Mouse (Mus musculus): ENCODE measurements at regions not wholly inside any gene's neighbourhood (a gene's known extent, or its start where the extent isn't known, plus 50 kb on each side); places are given as distances from the start of the nearest gene placed in this dataset.

GRCm38 (mm10) chr19:52177088-52177791, 86.9 kb upstream of the Ins1 start:
- ATAC-seq (replicated peaks; ENCODE audit: insufficient number of reproducible peaks, low FRiP score, low TSS enrichment, low read depth), result no peak
- Histone ChIP-seq H3K4me3 (ENCODE audit: low read depth, low read length) (no peak overlapping the region), H3K36me3 (replicated peaks; ENCODE audit: control insufficient read depth, insufficient read depth, low read depth, low read length) (no peaks in the 10 kb centered on the region), H3K9me3 (replicated peaks; ENCODE audit: control insufficient read depth, low read length) (no peaks in the 10 kb centered on the region), H3K27ac (replicated peaks; ENCODE audit: low read depth, low read length) (no peak overlapping the region), H3K4me2 (ENCODE audit: low read depth, low read length) (no peak overlapping the region), H3K9ac (replicated peaks; ENCODE audit: low read length) (no peak overlapping the region), H3K27me3 (ENCODE audit: control insufficient read depth, insufficient read depth, low read length) (no peaks in the 10 kb centered on the region), H3K4me1 (ENCODE audit: control insufficient read depth, insufficient read depth, low read length) (no peaks in the 10 kb centered on the region)
- WGBS, result 57% methylated on average over 1 of the region's 1 CpGs
- DNase-seq (ENCODE audit: low spot score), result no peak

GRCm38 (mm10) chr19:52193813-52194212, 70.3 kb upstream of the Ins1 start:
- Histone ChIP-seq H3K9ac (replicated peaks; ENCODE audit: low read length) (no peak overlapping the region), H3K27ac (replicated peaks; ENCODE audit: low read depth, low read length) (no peak overlapping the region), H3K4me2 (ENCODE audit: low read depth, low read length) (no peak overlapping the region), H3K4me3 (ENCODE audit: low read depth, low read length) (no peak overlapping the region), H3K36me3 (replicated peaks; ENCODE audit: control insufficient read depth, insufficient read depth, low read depth, low read length) (no peaks in the 10 kb centered on the region), H3K27me3 (ENCODE audit: control insufficient read depth, insufficient read depth, low read length) (no peaks in the 10 kb centered on the region), H3K4me1 (ENCODE audit: control insufficient read depth, insufficient read depth, low read length) (no peaks in the 10 kb centered on the region), H3K9me3 (replicated peaks; ENCODE audit: control insufficient read depth, low read length) (no peaks in the 10 kb centered on the region)
- DNase-seq (ENCODE audit: low spot score), result no peak
- 85% methylated on average over 2 of the region's 2 CpGs for WGBS
- no peak for ATAC-seq (replicated peaks; ENCODE audit: insufficient number of reproducible peaks, low FRiP score, low TSS enrichment, low read depth)

DNA sequence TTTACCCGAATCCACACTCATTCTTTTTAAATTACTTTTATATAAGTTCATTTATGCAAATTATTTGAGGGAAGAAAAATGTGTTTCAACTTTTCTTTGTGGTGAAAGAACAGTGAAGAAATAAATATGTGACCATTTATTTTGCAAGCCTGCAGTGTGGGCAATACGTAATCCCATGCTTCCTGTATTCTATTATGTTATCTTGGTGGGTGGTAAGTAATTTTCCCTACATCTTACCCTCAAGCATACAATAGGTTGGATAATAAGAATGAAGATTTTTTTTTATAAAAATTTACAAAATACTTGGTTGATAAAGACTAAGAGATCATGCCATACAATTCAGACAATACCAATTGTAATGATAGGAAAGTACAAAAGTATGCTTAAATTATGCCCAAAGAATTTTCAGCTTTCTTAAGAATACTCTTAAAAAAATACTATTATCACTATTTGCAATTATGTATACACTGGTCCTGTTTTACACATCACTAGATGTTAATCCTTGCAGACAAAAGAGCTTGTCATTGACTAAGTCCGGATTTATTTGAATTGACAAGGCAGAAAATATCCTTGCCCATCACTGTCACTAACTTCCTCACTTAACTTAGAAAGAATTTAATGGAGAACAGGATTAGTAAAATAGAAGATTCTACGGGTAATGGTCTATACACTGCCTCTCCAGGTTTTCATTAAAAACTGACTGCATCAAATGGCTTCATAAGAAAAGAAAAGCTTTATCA, 64.4 kb upstream of the Ins1 start:
- 71% methylated on average over 4 of the region's 4 CpGs for WGBS
- Histone ChIP-seq H3K9me3 (replicated peaks; ENCODE audit: control insufficient read depth, low read length) (no peaks in the 10 kb centered on the region), H3K36me3 (replicated peaks; ENCODE audit: control insufficient read depth, insufficient read depth, low read depth, low read length) (no peaks in the 10 kb centered on the region), H3K27ac (replicated peaks; ENCODE audit: low read depth, low read length) (no peak overlapping the region), H3K4me3 (ENCODE audit: low read depth, low read length) (no peak overlapping the region), H3K9ac (replicated peaks; ENCODE audit: low read length) (no peak overlapping the region), H3K4me2 (ENCODE audit: low read depth, low read length) (no peak overlapping the region), H3K4me1 (ENCODE audit: control insufficient read depth, insufficient read depth, low read length) (no peaks in the 10 kb centered on the region), H3K27me3 (ENCODE audit: control insufficient read depth, insufficient read depth, low read length) (no peaks in the 10 kb centered on the region)
- DNase-seq (ENCODE audit: low spot score), result no peak
- ATAC-seq (replicated peaks; ENCODE audit: insufficient number of reproducible peaks, low FRiP score, low TSS enrichment, low read depth), result no peak

DNA sequence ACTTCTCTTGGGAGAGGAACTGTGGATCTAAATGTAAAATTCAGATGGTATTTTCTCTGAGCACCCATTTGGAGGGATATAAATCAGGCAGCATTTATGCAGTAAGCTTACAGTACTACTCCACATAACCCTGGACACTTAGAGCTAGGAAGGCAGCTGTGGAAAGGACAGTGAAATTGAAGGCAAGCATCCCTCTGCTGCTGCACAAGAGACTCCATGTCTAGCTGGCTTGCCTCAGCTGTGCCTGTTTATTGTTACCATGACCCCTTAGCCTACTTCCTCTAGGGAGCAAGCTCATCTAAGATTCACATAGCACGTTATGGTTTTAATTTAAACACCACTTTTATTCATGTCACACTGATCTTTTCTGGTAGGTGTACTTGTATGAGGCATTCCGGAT, 56.4 kb upstream of the Ins1 start:
- ATAC-seq (replicated peaks; ENCODE audit: insufficient number of reproducible peaks, low FRiP score, low TSS enrichment, low read depth) (0 out of 2 replicates have a peak, but pooled peaks have one; percentile 39), DNase-seq (ENCODE audit: low spot score) (no peak)
- no peak overlapping the region for H3K4me3 ChIP-seq (ENCODE audit: low read depth, low read length)
- no peaks in the 10 kb centered on the region for H3K36me3 ChIP-seq (replicated peaks; ENCODE audit: control insufficient read depth, insufficient read depth, low read depth, low read length)
- no peaks in the 10 kb centered on the region for H3K9me3 ChIP-seq (replicated peaks; ENCODE audit: control insufficient read depth, low read length)
- H3K9ac ChIP-seq (replicated peaks; ENCODE audit: low read length), result no peak overlapping the region
- WGBS, result 57% methylated on average over 2 of the region's 2 CpGs
- H3K27me3 ChIP-seq (ENCODE audit: control insufficient read depth, insufficient read depth, low read length), result no peaks in the 10 kb centered on the region
- H3K27ac ChIP-seq (replicated peaks; ENCODE audit: low read depth, low read length), result no peak overlapping the region
- H3K4me2 ChIP-seq (ENCODE audit: low read depth, low read length), result no peak overlapping the region
- H3K4me1 ChIP-seq (ENCODE audit: control insufficient read depth, insufficient read depth, low read length), result no peaks in the 10 kb centered on the region
